ENCODE assay signal across 9 mouse cellular contexts in the genomic region with DNA sequence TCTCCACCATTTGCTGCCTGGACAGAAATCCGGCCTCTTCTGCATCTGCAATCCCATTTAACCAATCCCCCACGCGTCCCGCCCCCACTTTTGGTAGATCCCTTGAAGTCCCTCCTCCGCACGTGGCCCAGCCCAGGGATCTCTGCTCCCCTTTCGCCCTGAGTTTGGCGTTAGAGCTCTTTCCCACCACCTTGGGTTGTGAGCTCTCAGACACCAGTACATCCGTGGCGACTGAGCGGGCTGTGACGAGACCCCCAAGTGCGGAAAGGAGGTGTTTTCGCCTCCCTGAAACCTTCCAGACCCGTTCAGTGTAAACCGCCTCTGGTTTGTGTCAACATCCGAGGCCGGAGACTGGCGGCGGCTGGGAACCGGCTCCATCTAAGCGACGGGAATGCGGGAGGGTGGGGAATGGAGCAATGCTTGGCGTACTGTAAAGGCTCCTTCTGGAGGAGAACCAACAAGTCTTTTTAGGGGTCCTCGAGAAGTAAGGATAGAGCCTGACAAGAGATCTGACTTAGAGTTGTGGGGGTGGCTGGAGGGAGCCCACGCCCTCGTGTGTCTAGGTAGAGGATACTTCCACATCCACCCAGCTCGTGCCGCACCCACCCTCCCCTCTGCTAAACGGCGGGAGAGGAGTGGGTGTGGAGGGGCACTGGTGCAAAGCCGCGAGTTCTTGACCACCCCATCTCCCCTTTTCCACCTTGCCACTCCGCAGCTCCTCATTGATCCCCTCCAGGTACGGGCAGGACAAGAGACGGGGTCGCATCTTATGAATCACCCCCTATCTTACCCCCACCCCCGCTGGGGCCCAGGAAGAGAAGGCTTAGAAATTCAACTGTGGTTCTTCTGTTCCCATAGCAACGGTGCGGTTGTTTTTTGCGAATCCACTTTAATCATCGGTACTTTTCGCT. TPM values are rescaled to one million over a fixed set of nuclear protein-coding genes. Genes with fewer than 3 reads are reported as not detected.
DNase-seq lines count a peak whose midpoint lies in the region; ATAC-seq lines count a peak whose summit lies in the region.
"Had no signal": no experiment of that assay in that cellular context is flagged by ENCODE, and none has a peak within 500 bp of the region (broad histone marks: within the 10 kb centered on the region; RNA-seq: fewer than 3 reads in every experiment).

Gene Hpcal4, plus strand, starts transcription at position 900 of the 911 bp plus-strand sequence.

- peaks cover 21% of the 10 kb centered on the region for H3K4me1 ChIP-seq in embryonic facial prominence, embryonic 10.5 days
- peaks cover 15% of the 10 kb centered on the region for H3K4me1 ChIP-seq in lung, embryonic 16.5 days (replicated peaks; ENCODE audit: control insufficient read depth, insufficient read depth, low read length)

- peak within 1 kb of the TSS; percentile 32; the same call in 1 of the 2 replicates for H3K27ac ChIP-seq in embryonic facial prominence, embryonic 10.5 days (replicated peaks)
- H3K27ac ChIP-seq in lung, embryonic 16.5 days (ENCODE audit: low read length) = no peak within 1 kb of the TSS

- peak; percentile 69 for DNase-seq in ZHBTc4 (ENCODE audit: low read depth, low spot score)
- peak; percentile 74 for DNase-seq in embryonic facial prominence, embryonic 10.5 days (ENCODE audit: low spot score)
- peak; percentile 30 for DNase-seq in heart, postnatal 4 days
- peak in 1 of 2 experiments; percentile 33 for DNase-seq in layer of hippocampus, postnatal 25 days (ENCODE audit: extremely low spot score in 1 of 2, low spot score in 1 of 2)
- DNase-seq in right cerebral cortex, adult 2 months (ENCODE audit: low spot score in 2 of 2) = peak; percentile 64 to 65
- DNase-seq in thymus, postnatal 36 days = no peak

- H3K9me3 ChIP-seq in embryonic facial prominence, embryonic 10.5 days = no peaks in the 10 kb centered on the region
- H3K9me3 ChIP-seq in lung, embryonic 16.5 days (ENCODE audit: control insufficient read depth, low read length) = no peaks in the 10 kb centered on the region

- H3K36me3 ChIP-seq in embryonic facial prominence, embryonic 10.5 days (replicated peaks) = no peaks in the 10 kb centered on the region
- no peaks in the 10 kb centered on the region for H3K36me3 ChIP-seq in lung, embryonic 16.5 days (ENCODE audit: control insufficient read depth, insufficient read depth, low read length)

- peaks cover 84% of the 10 kb centered on the region for H3K27me3 ChIP-seq in embryonic facial prominence, embryonic 10.5 days (replicated peaks; ENCODE audit: low read depth, poor library complexity, severe bottlenecking)
- peaks cover 55% of the 10 kb centered on the region for H3K27me3 ChIP-seq in lung, embryonic 16.5 days (ENCODE audit: control insufficient read depth, insufficient read depth, low read depth, low read length)

- ATAC-seq in CD4-positive, CD25-positive, alpha-beta regulatory T cell, adult 4 months = peak; percentile 65
- peak; percentile 53 for ATAC-seq in lung, embryonic 16.5 days (ENCODE audit: low read depth)

- WGBS in embryonic facial prominence, embryonic 10.5 days = under 1% methylated on average over 44 of the region's 44 CpGs
- WGBS in lung, embryonic 16.5 days = under 1% methylated on average over 44 of the region's 44 CpGs

- H3K4me2 ChIP-seq in lung, embryonic 16.5 days (ENCODE audit: low read depth, low read length) = peak within 1 kb of the TSS; percentile 66

- peak within 1 kb of the TSS; percentile 23; the same call in 1 of the 2 replicates for H3K9ac ChIP-seq in lung, embryonic 16.5 days (ENCODE audit: low read length)

- H3K4me3 ChIP-seq in embryonic facial prominence, embryonic 10.5 days = peak within 1 kb of the TSS; percentile 61
- H3K4me3 ChIP-seq in lung, embryonic 16.5 days (ENCODE audit: low read length) = peak within 1 kb of the TSS; percentile 42

RNA-seq across cellular contexts. Expression of gene Hpcal4, which starts in this region (rescaled TPM):
- not detected for polyA plus RNA-seq in CD4-positive, CD25-positive, alpha-beta regulatory T cell, adult 4 months (2017; shearing (Covaris generic))
- polyA plus RNA-seq in embryonic facial prominence, embryonic 10.5 days (2016; fragmentation: Nextera tagmentation; extraction: Ambion mirVana) = 0.60 and 0.95 TPM in 2 replicates
- total RNA-seq in heart, postnatal 4 days (2021) = under 1 TPM; 0.26 to 0.54 TPM
- 100 to 1,000 TPM; 486 to 540 TPM for total RNA-seq in layer of hippocampus, postnatal 25 days (2021)
- polyA plus RNA-seq in lung, embryonic 16.5 days (2015; fragmentation: Nextera tagmentation; extraction: Ambion mirVana) = 0.16 and 0.19 TPM in 2 replicates
- total RNA-seq: common myeloid progenitor, adult 5-6 weeks had no signal

Comparison
In these comparisons a context has a peak if more than half of its experiments do, and no peak if none do; other contexts are left out.
1. RNA of gene Hpcal4 (total RNA-seq): 486 to 540 TPM in layer of hippocampus, postnatal 25 days; 0.26 to 0.54 TPM in heart, postnatal 4 days; every median in the first group is over 100 times any median in the second.
2. Peak in ATAC-seq in CD4-positive, CD25-positive, alpha-beta regulatory T cell, adult 4 months; RNA of the gene not detected or under 1 TPM.
3. Peak in DNase-seq, H3K4me3 ChIP-seq and H3K27ac ChIP-seq in embryonic facial prominence, embryonic 10.5 days; RNA of the gene not detected or under 1 TPM.
4. Peak in DNase-seq in heart, postnatal 4 days; RNA of the gene not detected or under 1 TPM.
5. Peak in ATAC-seq, H3K4me3 ChIP-seq, H3K9ac ChIP-seq and H3K4me2 ChIP-seq in lung, embryonic 16.5 days; RNA of the gene not detected or under 1 TPM.
6. DNase-seq: peak in ZHBTc4 (single experiment) and right cerebral cortex, adult 2 months (2 of 2); none in thymus, postnatal 36 days (0 of 2).